Mouse (Mus musculus) heart, postnatal 4 days (tissue): Measurements from ENCODE around the gene Prrx2. TPM values are rescaled to one million over a fixed set of nuclear protein-coding genes. Genes with fewer than 3 reads are reported as not detected.
"Not testable (repeated sequence)": the region's sequence is repeated elsewhere in the genome, so short reads cannot be mapped to it uniquely, and the experiment has no call there.

Experiments used
- DNase-seq: peaks from one replicate; pipeline ENCODE4 v3.0.0; 2021
- total RNA-seq, 2 experiments: library from RNA; stranded (reverse); gene quantifications; 2 replicates each; pipeline ENCODE4 v1.2.3; 2021

The Prrx2 gene
- total RNA-seq, 2 experiments from 2014 or later: 8.7 to 9.4 TPM

- no peak for DNase-seq
These were observed 80.1 kb downstream of the Prrx2 start for GRCm38 (mm10) chr2:30914836-30915235.

DNA sequence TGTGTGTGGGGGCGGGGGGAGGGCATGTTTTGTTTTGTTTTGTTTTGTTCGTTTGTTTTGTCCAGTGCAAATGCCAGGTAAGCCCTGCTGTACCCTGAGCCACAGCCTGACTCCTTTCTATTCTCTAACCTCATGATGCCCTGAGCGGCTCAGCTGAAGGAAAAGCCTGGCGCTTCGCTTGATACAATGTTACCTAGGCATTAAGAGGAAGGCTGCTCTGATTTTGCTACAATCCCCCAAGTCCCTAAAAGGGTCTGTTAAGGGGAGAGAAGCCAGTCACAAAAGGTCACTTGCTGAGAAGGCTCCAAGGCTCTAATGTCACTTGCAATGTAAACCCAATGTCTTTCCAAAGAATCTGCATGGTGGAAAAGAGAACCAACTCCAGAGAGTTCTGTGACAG is 80.6 kb downstream of the Prrx2 start:
- DNase-seq: no peak

- not testable (repeated sequence) for DNase-seq
These were observed 81.2 kb downstream of the Prrx2 start for GRCm38 (mm10) chr2:30915933-30916332.

GRCm38 (mm10) chr2:30917649-30918048 is 82.9 kb downstream of the Prrx2 start:
- DNase-seq: no peak

DNA sequence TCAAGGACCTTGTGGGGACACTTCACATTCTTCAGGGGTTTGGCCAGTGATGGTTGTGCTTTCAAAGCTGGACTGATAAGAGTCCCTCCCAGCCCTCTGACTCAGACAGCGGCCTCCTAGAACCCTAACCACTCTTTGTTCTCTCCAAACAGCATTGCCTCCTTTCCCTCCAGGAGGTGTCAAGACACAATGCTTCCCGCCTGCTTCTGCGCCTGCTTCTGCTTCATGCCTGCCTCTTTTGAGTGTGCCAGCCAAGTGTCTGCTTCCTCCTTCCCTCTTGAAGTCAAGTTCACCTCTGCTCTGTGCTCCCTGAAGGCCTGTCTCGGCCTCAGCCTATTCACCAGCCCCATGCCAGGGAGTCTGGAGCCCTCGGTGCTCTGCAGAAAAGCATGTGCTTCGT is 83.4 kb downstream of the Prrx2 start:
- no peak for DNase-seq

DNA sequence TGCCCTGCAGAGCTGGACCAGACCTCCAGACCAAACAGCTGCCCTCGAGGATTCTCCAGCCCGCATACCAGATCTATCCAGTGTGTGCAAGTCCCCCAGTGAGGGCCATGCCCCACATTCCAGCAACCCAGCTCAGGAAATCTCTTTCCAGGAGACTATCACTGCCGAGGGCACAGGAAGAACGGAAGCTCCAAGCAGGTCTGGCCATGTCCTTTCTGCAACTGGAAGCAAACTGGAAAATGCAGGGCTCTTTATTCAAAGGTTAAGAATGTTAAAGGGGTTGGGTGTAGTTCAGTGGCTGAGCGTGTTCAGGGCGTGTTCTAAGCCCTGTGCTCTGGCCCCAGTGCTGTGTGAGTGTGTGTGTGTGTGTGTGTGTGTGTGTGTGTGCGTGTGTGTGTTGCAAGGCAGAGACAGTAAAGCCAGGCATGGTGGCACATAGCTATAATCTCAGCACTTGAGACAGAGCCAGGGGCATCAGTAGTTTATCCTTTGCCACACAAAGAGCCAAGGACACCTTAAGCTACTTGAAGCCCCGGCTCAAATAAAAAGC is 84.1 kb downstream of the Prrx2 start:
- no peak for DNase-seq

GRCm38 (mm10) chr2:30920216-30920615 is 85.4 kb downstream of the Prrx2 start:
- DNase-seq: no peak

GRCm38 (mm10) chr2:30923099-30923498 is 88.3 kb downstream of the Prrx2 start:
- DNase-seq: no peak

GRCm38 (mm10) chr2:30925181-30925580 is 90.4 kb downstream of the Prrx2 start:
- DNase-seq: no peak

DNA sequence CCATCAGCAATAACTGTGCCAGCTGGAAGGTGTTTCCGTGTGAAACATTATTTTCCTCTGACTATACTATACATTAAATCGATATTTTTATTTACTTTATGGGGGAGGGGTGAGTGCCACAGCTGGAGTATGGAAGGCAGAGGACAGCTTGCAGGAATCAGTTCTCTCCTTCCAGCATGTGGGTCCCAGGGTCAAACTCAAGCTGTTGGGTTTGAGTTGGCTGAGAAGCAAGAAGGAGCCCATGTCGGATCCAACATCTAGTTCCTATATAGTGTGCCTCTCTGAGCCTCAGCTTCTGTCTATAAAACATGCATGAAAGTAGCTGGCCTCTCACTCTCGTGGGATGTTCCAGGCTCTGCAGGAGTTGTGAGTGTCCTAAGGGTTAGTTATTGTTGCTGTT is 91.6 kb downstream of the Prrx2 start:
- DNase-seq: no peak

GRCm38 (mm10) chr2:30927151-30927781 is 92.5 kb downstream of the Prrx2 start:
- no peak for DNase-seq

DNA sequence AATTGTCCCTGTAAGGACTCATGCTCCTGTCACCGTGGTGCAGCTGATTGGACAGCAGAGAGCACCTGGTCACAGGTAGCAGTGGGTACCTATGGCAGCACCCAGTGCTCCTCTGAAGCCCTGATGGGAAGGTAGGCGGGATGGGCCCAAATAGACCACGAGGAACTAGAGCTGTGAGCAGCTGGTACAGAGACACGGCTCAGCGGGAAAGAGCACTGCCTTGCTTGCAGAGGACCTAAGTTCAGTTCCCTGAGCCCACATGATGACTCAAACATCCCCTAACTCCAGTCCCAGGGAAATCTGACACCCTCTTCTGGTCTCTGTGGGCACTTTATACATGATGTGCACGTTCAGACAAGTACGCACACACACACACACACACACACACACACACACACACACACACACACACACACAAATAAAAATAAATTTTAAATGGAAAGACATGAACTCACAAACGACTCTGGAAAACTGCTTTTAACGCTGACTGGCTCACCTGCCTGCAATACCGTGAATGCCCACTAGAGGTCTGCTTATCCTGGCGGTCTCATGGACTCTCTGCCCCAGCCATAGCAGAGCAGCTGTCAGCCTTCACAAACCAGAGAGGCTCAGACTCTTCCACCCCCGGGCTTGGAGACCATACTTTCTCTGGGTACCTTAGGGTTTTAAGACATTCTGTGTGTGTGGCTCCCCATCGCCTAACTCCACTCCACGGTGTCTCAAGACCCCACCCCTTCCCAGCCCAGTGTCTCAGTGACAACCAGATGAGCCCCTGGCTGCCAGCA is 93.3 kb downstream of the Prrx2 start:
- peak; percentile 93 for DNase-seq

DNA sequence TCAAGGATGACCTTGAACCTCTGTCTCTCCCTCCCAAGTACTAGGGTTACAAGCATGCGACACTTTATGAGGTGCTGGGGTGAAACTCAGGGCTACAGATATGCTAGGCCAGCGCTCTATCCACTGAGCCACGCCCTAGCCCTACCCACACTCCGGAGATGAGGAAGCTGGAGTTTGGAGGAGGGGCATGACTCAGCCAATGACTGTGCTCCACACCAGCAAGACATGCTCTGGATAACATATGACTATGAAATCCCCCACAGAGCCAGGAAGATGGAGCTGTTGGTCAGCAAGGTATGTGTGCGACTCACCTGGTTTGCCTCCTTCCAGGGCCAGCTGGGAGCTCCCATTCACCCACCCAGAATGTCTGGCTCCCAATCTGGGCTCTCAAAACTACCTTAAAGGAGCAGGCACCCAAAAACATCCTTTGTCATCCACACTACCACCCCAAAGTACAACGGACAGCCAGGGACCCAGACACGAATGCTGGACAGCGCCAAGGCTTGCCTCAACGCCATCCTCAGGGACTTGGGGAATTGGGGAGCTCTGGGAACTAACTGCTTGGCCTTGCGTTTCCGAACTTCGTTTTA is 94.2 kb downstream of the Prrx2 start:
- no peak for DNase-seq

- peak; percentile 75 for DNase-seq
These were observed 94.8 kb downstream of the Prrx2 start, which contains the start of gene Ptges for GRCm38 (mm10) chr2:30929483-30930045. Gene Ptges (minus strand): TSS chr2:30929863.

- DNase-seq: not testable (repeated sequence)
These were observed 96.1 kb downstream of the Prrx2 start for GRCm38 (mm10) chr2:30930846-30931245.

Other genes starting within 250 kb of the Prrx2 start
- 1 to 10 TPM; 1.7 to 3.2 TPM for gene Cstad, start 239.9 kb upstream of the Prrx2 start, total RNA-seq
- 1 to 10 TPM; 2.6 to 4.0 TPM for gene 1700001O22Rik, start 31.3 kb upstream of the Prrx2 start, total RNA-seq
- 10 to 100 TPM; 51.7 to 54.5 TPM for gene Ntmt1, start 27.1 kb upstream of the Prrx2 start, total RNA-seq
- 10 to 100 TPM; 11.7 to 13.2 TPM for gene Asb6, start 4.6 kb upstream of the Prrx2 start, total RNA-seq
- 1 to 10 TPM; 2.1 to 3.5 TPM for gene Ptges, start 94.9 kb downstream of the Prrx2 start, total RNA-seq
- gene Tor1b, start 118.0 kb downstream of the Prrx2 start, total RNA-seq: 10 to 100 TPM; 35.3 to 35.7 TPM
- gene Tor1a, start 133.0 kb downstream of the Prrx2 start, total RNA-seq: 10 to 100 TPM; 20.5 to 20.6 TPM
- gene BC005624, start 147.2 kb downstream of the Prrx2 start, total RNA-seq: 10 to 100 TPM; 18.1 TPM
- gene Usp20, start 147.3 kb downstream of the Prrx2 start, total RNA-seq: 10 to 100 TPM; 58.5 to 69.1 TPM